In the genomic region with DNA sequence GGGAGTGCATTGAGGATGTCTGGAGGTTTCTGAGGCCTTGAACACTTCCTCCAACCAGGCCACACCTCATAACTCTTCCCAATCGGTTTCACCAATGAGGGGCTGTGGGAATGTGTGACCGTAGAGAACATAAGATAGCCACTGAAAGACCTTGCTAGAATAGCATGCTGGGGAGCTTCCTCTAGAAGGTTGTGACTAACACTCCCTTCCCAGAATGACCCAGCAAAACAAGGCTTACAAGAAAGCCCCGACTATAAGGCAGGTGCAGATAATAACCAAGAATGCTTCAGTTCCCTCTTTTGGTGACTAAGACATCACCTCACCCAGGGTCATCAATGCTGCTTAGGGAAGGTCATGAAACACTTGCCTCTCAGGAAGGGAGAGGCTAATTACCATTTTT, we compare ENCODE assay signal across 20 mouse cellular contexts.
"Had no signal": no experiment of that assay in that cellular context is flagged by ENCODE, and none has a peak within 500 bp of the region (broad histone marks: within the 10 kb centered on the region; RNA-seq: fewer than 3 reads in every experiment).

No protein-coding gene starts in this region.

- H3K4me2 ChIP-seq: limb, embryonic 13.5 days; liver, embryonic 12.5 days; liver, embryonic 15.5 days; lung, embryonic 15.5 days; midbrain, embryonic 12.5 days; midbrain, embryonic 15.5 days; neural tube, embryonic 13.5 days; stomach, embryonic 15.5 days had no signal

- ATAC-seq: liver, embryonic 12.5 days; midbrain, embryonic 15.5 days had no signal

- H3K27ac ChIP-seq: limb, embryonic 10.5 days; limb, embryonic 13.5 days; liver, embryonic 12.5 days; liver, embryonic 15.5 days; lung, embryonic 15.5 days; midbrain, embryonic 12.5 days; midbrain, embryonic 15.5 days; neural tube, embryonic 13.5 days; stomach, embryonic 15.5 days had no signal

- H3K27me3 ChIP-seq: liver, embryonic 12.5 days; liver, embryonic 15.5 days; lung, embryonic 15.5 days; midbrain, embryonic 12.5 days; midbrain, embryonic 15.5 days; neural tube, embryonic 13.5 days; stomach, embryonic 15.5 days had no signal

- DNase-seq: kidney, adult 9 months; kidney, postnatal 14 days; kidney, postnatal 4 days; liver; lung, adult 18-20 months; lung, postnatal 10 days; lung, postnatal 4 days; retina, postnatal 1 day; right cerebral cortex, postnatal 25 days; spleen, adult 18-20 months; thymus, postnatal 36 days had no signal

- H3K4me1 ChIP-seq: limb, embryonic 10.5 days; limb, embryonic 13.5 days; liver, embryonic 12.5 days; liver, embryonic 15.5 days; lung, embryonic 15.5 days; midbrain, embryonic 15.5 days; stomach, embryonic 15.5 days had no signal

- H3K9me3 ChIP-seq: limb, embryonic 10.5 days; liver, embryonic 12.5 days; liver, embryonic 15.5 days; lung, embryonic 15.5 days; midbrain, embryonic 15.5 days; neural tube, embryonic 13.5 days; stomach, embryonic 15.5 days had no signal

- H3K9ac ChIP-seq: limb, embryonic 13.5 days; liver, embryonic 12.5 days; liver, embryonic 15.5 days; lung, embryonic 15.5 days; midbrain, embryonic 12.5 days; midbrain, embryonic 15.5 days; neural tube, embryonic 13.5 days; stomach, embryonic 15.5 days had no signal

- H3K4me3 ChIP-seq: limb, embryonic 10.5 days; limb, embryonic 13.5 days; liver, embryonic 12.5 days; liver, embryonic 15.5 days; lung, embryonic 15.5 days; midbrain, embryonic 12.5 days; midbrain, embryonic 15.5 days; neural tube, embryonic 13.5 days; stomach, embryonic 15.5 days had no signal

- H3K36me3 ChIP-seq: limb, embryonic 10.5 days; limb, embryonic 13.5 days; liver, embryonic 12.5 days; liver, embryonic 15.5 days; lung, embryonic 15.5 days; midbrain, embryonic 12.5 days; midbrain, embryonic 15.5 days; neural tube, embryonic 13.5 days; stomach, embryonic 15.5 days had no signal
